Mouse (Mus musculus): ENCODE measurements around the gene Kctd6. TPM values are rescaled to one million over a fixed set of nuclear protein-coding genes. Genes with fewer than 3 reads are reported as not detected.

Gene Kctd6
- polyA plus RNA-seq (2017; shearing (Covaris generic)) = 1 to 10 TPM; 3.2 to 4.5 TPM

- peak; percentile 93 for ATAC-seq
These were observed at the start of gene Kctd6 for GRCm38 (mm10) chr14:8213803-8214224. TSS of gene Kctd6 (plus strand) at chr14:8214140.

GRCm38 (mm10) chr14:8164463-8164862 lies 49.5 kb upstream of the Kctd6 start:
- ATAC-seq = no peak

- ATAC-seq = peak; percentile 95
These were observed 41.2 kb upstream of the Kctd6 start, which contains the start of gene Pdhb for GRCm38 (mm10) chr14:8172507-8173410. TSS of gene Pdhb (minus strand) at chr14:8173025.

- ATAC-seq = peak; percentile 22
These were observed 40.2 kb upstream of the Kctd6 start for GRCm38 (mm10) chr14:8173542-8174250.

GRCm38 (mm10) chr14:8174634-8175033 lies 39.3 kb upstream of the Kctd6 start:
- no peak for ATAC-seq

- ATAC-seq = no peak
These were observed 37.7 kb upstream of the Kctd6 start for GRCm38 (mm10) chr14:8176251-8176650.

- ATAC-seq = no peak
These were observed 33.4 kb upstream of the Kctd6 start for GRCm38 (mm10) chr14:8180371-8181035.

GRCm38 (mm10) chr14:8183330-8183729 lies 30.6 kb upstream of the Kctd6 start:
- ATAC-seq = no peak

GRCm38 (mm10) chr14:8186278-8187045 lies 27.5 kb upstream of the Kctd6 start:
- no peak for ATAC-seq

- ATAC-seq = no peak
These were observed 23.4 kb upstream of the Kctd6 start for GRCm38 (mm10) chr14:8190556-8190955.

- no peak for ATAC-seq
These were observed 22.5 kb upstream of the Kctd6 start for GRCm38 (mm10) chr14:8191331-8191965.

- ATAC-seq = no peak
These were observed 21.2 kb upstream of the Kctd6 start for GRCm38 (mm10) chr14:8192727-8193126.

GRCm38 (mm10) chr14:8200769-8201168 lies 13.2 kb upstream of the Kctd6 start:
- no peak for ATAC-seq

- no peak for ATAC-seq
These were observed 12.2 kb upstream of the Kctd6 start for GRCm38 (mm10) chr14:8201715-8202114.

GRCm38 (mm10) chr14:8206179-8206910 lies 7.6 kb upstream of the Kctd6 start:
- ATAC-seq = no peak

- ATAC-seq = no peak
These were observed 6.8 kb upstream of the Kctd6 start for GRCm38 (mm10) chr14:8207105-8207504.

GRCm38 (mm10) chr14:8207543-8207942 lies 6.4 kb upstream of the Kctd6 start:
- no peak for ATAC-seq

- ATAC-seq = no peak
These were observed 5.1 kb upstream of the Kctd6 start for GRCm38 (mm10) chr14:8208876-8209275.

- no peak for ATAC-seq
These were observed 4.0 kb upstream of the Kctd6 start for GRCm38 (mm10) chr14:8209896-8210295.

- ATAC-seq = no peak
These were observed 944 bp upstream of the Kctd6 start for GRCm38 (mm10) chr14:8212996-8213395.

Data from activated CD4-positive, CD25-positive, alpha-beta regulatory T cell, adult 4 months (primary cell).